Mouse (Mus musculus) gastrocnemius, postnatal 14 days (tissue): ENCODE measurements around the gene Akr1d1. TPM values are rescaled to one million over a fixed set of nuclear protein-coding genes. Genes with fewer than 3 reads are reported as not detected.

Source experiments
- DNase-seq: peaks from one replicate; pipeline ENCODE4 v3.0.0; 2021; ENCODE audit warnings: mixed read lengths
- intact Hi-C: fragments of 180-260 bp; cut with DNase I; formaldehyde crosslinking; loops from one replicate; pipeline ENCODE4 v1.15.1; 2025; ENCODE audit warnings: low total_unique reads
- total RNA-seq, 2 experiments: library from RNA; stranded (reverse); gene quantifications; 2 replicates each; pipeline ENCODE4 v1.2.3; 2021

The Akr1d1 gene
- total RNA-seq, 2 experiments from 2014 or later, result not detected

- intact Hi-C loops, result no loop called here
- DNase-seq, result no peak
Measured at GRCm38 (mm10) chr6:37607511-37608289, 77.7 kb downstream of the Akr1d1 start.

- no peak for DNase-seq
Measured at GRCm38 (mm10) chr6:37612603-37613284, 82.8 kb downstream of the Akr1d1 start.

GRCm38 (mm10) chr6:37615490-37615889 lies 85.5 kb downstream of the Akr1d1 start:
- no peak for DNase-seq

More at GRCm38 (mm10) chr6:37612603-37613284, 82.8 kb downstream of the Akr1d1 start:
- intact Hi-C loops, result no loop called here

GRCm38 (mm10) chr6:37616136-37616535 lies 86.2 kb downstream of the Akr1d1 start:
- intact Hi-C loops, result no loop called here

More at GRCm38 (mm10) chr6:37615490-37615889, 85.5 kb downstream of the Akr1d1 start:
- intact Hi-C loops, result no loop called here

GRCm38 (mm10) chr6:37617431-37618011 lies 87.5 kb downstream of the Akr1d1 start:
- intact Hi-C loops, result no loop called here
- DNase-seq, result peak; percentile 26

More at GRCm38 (mm10) chr6:37616136-37616535, 86.2 kb downstream of the Akr1d1 start:
- no peak for DNase-seq

Other genes starting within 250 kb of the Akr1d1 start
- gene Dgki, start 230.0 kb upstream of the Akr1d1 start, total RNA-seq, result under 1 TPM; 0.41 to 0.55 TPM
- 10 to 100 TPM; 14.1 to 16.9 TPM for gene Creb3l2, start 88.0 kb upstream of the Akr1d1 start, total RNA-seq